Mouse (Mus musculus) thymus, adult 18-20 months (tissue): ENCODE measurements at regions not wholly inside any gene's neighbourhood (a gene's known extent, or its start where the extent isn't known, plus 50 kb on each side); places are given as distances from the start of the nearest gene placed in this dataset.
A peak's percentile ranks its signal among the peaks of the same experiment; 100 is the strongest.

Source experiments
- DNase-seq, 2 experiments: peaks; one replicate each; pipeline ENCODE4 v3.0.0; 2022; ENCODE audit warnings: mixed read lengths in 2 of 2

- DNase-seq: no peak
These were observed 56.1 kb downstream of the Foxi3 start for GRCm38 (mm10) chr6:71012436-71012822.

DNA sequence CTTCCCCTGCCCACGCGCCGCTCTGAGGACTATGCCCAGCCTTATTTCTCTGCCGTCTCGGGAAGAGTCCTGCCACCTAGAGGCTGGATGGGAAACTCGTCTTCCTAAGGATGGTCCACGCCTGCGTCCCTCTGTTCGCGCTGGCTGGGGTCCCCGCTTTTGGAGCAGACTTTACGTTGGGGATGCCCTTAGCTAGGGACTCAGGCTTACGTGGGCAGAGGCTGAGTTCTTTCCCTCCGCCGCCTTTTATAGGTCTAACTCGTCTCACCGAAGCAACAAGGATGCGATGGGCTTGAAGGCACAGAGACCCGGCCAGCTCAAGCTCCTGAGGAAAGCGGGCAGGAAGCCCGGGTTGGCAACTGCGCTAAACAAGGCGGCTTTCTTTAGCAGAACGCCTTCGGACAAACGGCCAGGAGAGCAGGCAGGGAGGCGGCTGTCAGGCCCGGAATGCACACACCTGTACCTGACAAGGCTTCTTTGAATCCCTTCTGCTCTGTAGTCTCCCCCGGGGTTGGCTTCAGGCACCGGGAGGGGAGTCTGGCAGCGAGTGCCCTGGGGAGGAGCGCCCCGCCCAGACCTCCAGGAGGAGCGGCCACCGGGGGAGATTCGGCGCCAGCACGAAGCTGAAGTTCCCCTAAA, 56.6 kb downstream of the Foxi3 start:
- DNase-seq: peak; percentile 3 to 5

GRCm38 (mm10) chr6:71016388-71016787, 60.1 kb downstream of the Foxi3 start:
- no peak for DNase-seq

DNA sequence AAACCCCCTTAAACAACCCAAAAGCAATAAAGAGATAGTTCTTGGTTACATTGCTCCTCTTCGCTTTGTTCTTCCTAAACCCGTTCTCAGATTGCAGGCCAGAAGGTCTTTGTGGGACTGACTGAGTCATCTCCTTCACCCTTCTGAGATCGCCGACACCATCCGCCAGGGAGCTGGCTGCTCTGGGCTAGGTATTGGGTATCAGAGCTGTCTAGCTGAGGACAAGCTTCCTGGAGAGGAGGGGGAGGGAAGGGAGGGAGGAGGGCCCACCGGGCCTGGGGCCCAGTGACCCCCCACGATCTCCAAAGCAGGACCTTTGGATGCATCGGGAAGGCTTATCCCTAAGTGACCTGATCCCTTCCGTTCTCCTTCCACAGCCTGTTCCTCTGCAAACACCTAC, 65.0 kb downstream of the Foxi3 start:
- no peak for DNase-seq

GRCm38 (mm10) chr6:71025472-71025871, 69.1 kb downstream of the Foxi3 start:
- DNase-seq: no peak

DNA sequence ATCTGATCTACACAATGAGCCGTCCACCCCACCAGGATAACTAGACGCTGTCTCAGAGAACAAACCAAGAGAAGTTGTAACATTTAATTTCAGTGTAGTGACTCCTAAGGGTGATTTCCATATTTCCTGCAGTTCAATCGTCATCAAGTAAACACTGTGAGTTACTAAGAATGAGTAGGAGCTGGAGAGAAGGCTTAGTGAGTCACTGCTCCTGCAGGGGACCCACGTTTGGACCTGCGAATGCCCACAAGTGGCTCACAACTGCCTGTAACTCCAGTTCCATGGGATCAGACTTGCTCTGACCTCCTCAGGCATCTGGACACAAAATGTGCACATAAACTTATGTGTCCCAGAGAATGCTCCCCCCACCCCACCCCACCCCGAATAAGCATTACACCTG, 73.3 kb downstream of the Foxi3 start:
- no peak for DNase-seq

DNA sequence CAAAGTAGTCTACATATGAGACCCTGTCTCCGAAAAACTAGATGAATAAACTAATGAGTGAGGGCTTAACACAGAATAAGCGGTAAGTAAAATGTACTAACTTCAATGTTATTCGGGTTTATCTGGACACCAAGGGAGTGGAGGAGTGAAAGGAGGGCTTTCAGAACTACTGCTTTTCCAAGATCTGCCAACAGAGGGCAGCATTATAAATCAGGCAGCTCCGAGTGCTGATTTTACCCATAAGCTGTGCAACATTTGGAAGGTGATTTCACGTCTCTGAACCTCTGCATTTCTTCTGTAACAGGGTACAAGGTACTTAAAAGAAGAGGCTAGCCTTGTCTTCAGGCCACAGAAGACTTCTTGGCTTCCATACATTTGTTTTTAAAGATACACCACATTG, 74.2 kb downstream of the Foxi3 start:
- DNase-seq: no peak

GRCm38 (mm10) chr6:71044241-71044640, 87.9 kb downstream of the Foxi3 start:
- DNase-seq: no peak

DNA sequence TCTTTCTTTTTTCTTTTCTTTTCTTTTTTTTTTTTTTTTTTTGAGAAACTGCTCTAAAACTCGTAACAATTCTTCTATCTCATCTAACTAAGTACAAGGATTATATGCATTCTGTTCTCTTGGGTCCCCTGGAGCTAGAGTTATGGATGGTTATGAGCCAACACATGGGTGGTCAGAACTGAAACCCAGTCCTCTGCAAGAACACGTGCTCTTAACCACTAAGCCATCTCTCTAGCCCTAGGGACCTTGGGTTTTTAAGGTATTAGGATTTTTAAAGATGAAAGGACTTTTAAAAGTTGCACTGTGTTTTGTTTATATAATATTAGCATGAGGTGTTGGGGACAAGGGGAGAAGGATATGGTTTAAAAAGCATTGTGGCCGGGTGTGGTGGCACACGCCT, 88.9 kb downstream of the Foxi3 start:
- DNase-seq: no peak

GRCm38 (mm10) chr6:71048199-71049094, 92.1 kb downstream of the Foxi3 start:
- DNase-seq: peak; percentile 5 to 26

GRCm38 (mm10) chr6:71050248-71050647, 93.9 kb downstream of the Foxi3 start:
- DNase-seq: no peak

DNA sequence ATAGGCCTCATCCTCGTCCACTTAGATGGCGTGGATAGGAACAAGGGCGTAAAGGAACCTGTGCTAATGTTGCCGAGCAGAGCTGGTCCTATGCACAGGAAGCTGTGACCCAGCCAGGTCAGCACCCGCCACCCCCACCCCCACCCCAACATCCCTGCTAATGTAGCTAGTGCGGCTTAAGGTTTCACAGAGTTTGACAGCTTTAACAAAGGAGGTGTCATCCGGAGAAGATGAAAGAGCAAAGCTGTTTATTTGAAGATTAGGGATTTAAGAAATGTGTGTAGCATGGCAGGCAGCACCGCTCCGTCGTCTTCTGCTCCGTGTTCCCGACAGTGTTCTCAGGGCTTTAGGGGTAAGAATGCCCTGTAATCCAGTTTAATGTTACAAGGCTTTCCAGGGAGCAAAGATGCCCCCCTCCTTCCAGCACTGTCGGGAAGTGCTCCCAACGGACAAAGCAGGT, 93.5 kb downstream of the Thnsl2 start:
- DNase-seq: no peak

- no peak for DNase-seq
These were observed 86.9 kb downstream of the Thnsl2 start for GRCm38 (mm10) chr6:71057209-71057858.

DNA sequence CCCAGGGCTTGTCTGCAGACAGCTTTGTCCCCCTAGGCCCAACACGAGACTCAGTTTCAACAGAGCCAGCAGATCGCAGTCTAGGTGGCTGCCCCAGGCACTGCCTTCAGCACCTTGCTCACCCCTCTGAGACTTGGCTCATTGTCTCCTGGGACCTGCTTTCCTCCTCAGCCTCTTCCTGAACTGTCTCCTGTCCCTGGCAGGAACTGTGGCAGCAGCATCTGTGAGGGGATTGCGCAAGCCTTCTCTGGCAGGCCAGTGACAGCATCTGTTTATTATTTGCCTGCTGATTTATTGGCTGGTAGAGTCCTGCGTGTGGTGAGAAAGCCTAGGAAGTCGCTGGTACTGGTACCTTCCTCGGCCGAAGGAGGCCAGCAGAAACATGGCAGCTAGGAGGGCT, 84.1 kb downstream of the Thnsl2 start:
- DNase-seq: no peak

DNA sequence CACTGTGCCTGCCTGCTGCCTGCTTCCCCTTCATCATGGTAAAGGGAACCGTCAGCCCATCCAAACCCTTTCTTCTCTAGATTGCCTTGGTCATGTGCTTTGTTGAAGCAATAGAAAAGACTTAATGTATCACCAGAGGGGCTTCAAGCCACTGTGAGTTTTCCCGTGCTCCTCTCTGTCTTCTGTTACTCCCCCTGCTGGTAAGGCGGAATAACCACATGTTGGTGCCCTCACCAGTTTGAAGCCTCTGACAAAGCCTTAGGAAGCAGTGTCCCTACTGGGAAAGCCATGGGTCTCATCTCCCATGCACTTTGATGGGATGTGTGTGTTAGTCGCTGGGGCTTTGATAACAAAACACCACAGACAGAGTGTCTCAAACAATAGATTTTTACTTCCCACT, 81.3 kb downstream of the Thnsl2 start:
- DNase-seq: no peak

GRCm38 (mm10) chr6:71065428-71065827, 78.8 kb downstream of the Thnsl2 start:
- no peak for DNase-seq

DNA sequence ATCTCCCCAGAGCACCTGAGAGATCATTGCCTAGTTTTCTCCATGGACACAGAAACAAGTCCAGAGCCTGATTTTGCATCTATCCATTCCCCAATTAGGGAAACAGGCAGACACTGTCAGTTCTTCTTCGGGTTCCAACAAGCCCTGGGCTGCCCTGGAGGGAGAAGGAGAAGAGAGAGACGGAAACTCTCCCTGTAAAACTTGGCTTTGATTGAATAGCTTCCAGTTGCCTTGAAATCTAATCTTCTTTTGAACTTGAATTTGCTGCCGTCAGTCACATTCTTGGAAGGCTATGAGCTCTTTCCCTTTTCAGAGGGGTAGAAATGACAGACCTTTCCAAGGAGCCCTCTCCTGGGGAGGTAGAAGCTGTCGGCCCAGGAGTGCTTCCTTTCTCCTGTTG, 75.0 kb downstream of the Thnsl2 start:
- no peak for DNase-seq

- DNase-seq: no peak
These were observed 69.4 kb downstream of the Thnsl2 start for GRCm38 (mm10) chr6:71074789-71075191.
